Mouse (Mus musculus): ENCODE results near the gene Olfr1223. TPM values are rescaled to one million over a fixed set of nuclear protein-coding genes. Genes with fewer than 3 reads are reported as not detected.

The Olfr1223 gene
- polyA plus RNA-seq, 1 experiment from 2014 or later: not detected

Other genes with a start within 250 kb of the Olfr1223 start
- gene Olfr1208, start 249.2 kb downstream of the Olfr1223 start, polyA plus RNA-seq (2015; fragmentation: Nextera tagmentation; extraction: Ambion mirVana): not detected in 2 replicates
- not detected in 2 replicates for gene Olfr1209, start 236.4 kb downstream of the Olfr1223 start, polyA plus RNA-seq (2015; fragmentation: Nextera tagmentation; extraction: Ambion mirVana)
- gene Olfr1211, start 213.4 kb downstream of the Olfr1223 start, polyA plus RNA-seq (2015; fragmentation: Nextera tagmentation; extraction: Ambion mirVana): not detected in 2 replicates
- gene Olfr1212, start 197.6 kb downstream of the Olfr1223 start, polyA plus RNA-seq (2015; fragmentation: Nextera tagmentation; extraction: Ambion mirVana): not detected in 2 replicates
- gene Gm13762, start 171.3 kb downstream of the Olfr1223 start, polyA plus RNA-seq (2015; fragmentation: Nextera tagmentation; extraction: Ambion mirVana): not detected in 2 replicates
- not detected in 2 replicates for gene Olfr1214, start 158.9 kb downstream of the Olfr1223 start, polyA plus RNA-seq (2015; fragmentation: Nextera tagmentation; extraction: Ambion mirVana)
- not detected in 2 replicates for gene Olfr1215, start 144.6 kb downstream of the Olfr1223 start, polyA plus RNA-seq (2015; fragmentation: Nextera tagmentation; extraction: Ambion mirVana)
- gene Olfr1216, start 133.2 kb downstream of the Olfr1223 start, polyA plus RNA-seq (2015; fragmentation: Nextera tagmentation; extraction: Ambion mirVana): not detected in 2 replicates
- gene Olfr1217, start 119.5 kb downstream of the Olfr1223 start, polyA plus RNA-seq (2015; fragmentation: Nextera tagmentation; extraction: Ambion mirVana): not detected in 2 replicates
- not detected in 2 replicates for gene Olfr1218, start 90.4 kb downstream of the Olfr1223 start, polyA plus RNA-seq (2015; fragmentation: Nextera tagmentation; extraction: Ambion mirVana)
- gene Olfr1219, start 68.0 kb downstream of the Olfr1223 start, polyA plus RNA-seq (2015; fragmentation: Nextera tagmentation; extraction: Ambion mirVana): not detected in 2 replicates
- gene Olfr1220, start 44.7 kb downstream of the Olfr1223 start, polyA plus RNA-seq (2015; fragmentation: Nextera tagmentation; extraction: Ambion mirVana): not detected in 2 replicates
- not detected in 2 replicates for gene Olfr1221, start 34.3 kb downstream of the Olfr1223 start, polyA plus RNA-seq (2015; fragmentation: Nextera tagmentation; extraction: Ambion mirVana)
- not detected in 2 replicates for gene Olfr1222, start 18.5 kb downstream of the Olfr1223 start, polyA plus RNA-seq (2015; fragmentation: Nextera tagmentation; extraction: Ambion mirVana)
- gene Olfr1224-ps1, start 12.5 kb upstream of the Olfr1223 start, polyA plus RNA-seq (2015; fragmentation: Nextera tagmentation; extraction: Ambion mirVana): not detected in 2 replicates
- gene Olfr1225, start 23.1 kb upstream of the Olfr1223 start, polyA plus RNA-seq (2015; fragmentation: Nextera tagmentation; extraction: Ambion mirVana): not detected in 2 replicates
- gene Olfr1226, start 48.5 kb upstream of the Olfr1223 start, polyA plus RNA-seq (2015; fragmentation: Nextera tagmentation; extraction: Ambion mirVana): not detected in 2 replicates
- not detected in 2 replicates for gene Olfr1228, start 102.5 kb upstream of the Olfr1223 start, polyA plus RNA-seq (2015; fragmentation: Nextera tagmentation; extraction: Ambion mirVana)
- not detected in 2 replicates for gene Olfr1229, start 136.5 kb upstream of the Olfr1223 start, polyA plus RNA-seq (2015; fragmentation: Nextera tagmentation; extraction: Ambion mirVana)
- not detected in 2 replicates for gene Olfr1230, start 145.7 kb upstream of the Olfr1223 start, polyA plus RNA-seq (2015; fragmentation: Nextera tagmentation; extraction: Ambion mirVana)
- gene Olfr1231, start 155.5 kb upstream of the Olfr1223 start, polyA plus RNA-seq (2015; fragmentation: Nextera tagmentation; extraction: Ambion mirVana): not detected in 2 replicates
- gene Olfr1232, start 178.1 kb upstream of the Olfr1223 start, polyA plus RNA-seq (2015; fragmentation: Nextera tagmentation; extraction: Ambion mirVana): not detected in 2 replicates
- gene Olfr1233, start 190.8 kb upstream of the Olfr1223 start, polyA plus RNA-seq (2015; fragmentation: Nextera tagmentation; extraction: Ambion mirVana): not detected in 2 replicates
- not detected in 2 replicates for gene Olfr1234, start 213.3 kb upstream of the Olfr1223 start, polyA plus RNA-seq (2015; fragmentation: Nextera tagmentation; extraction: Ambion mirVana)

All from midbrain, embryonic 15.5 days (tissue).